Mouse (Mus musculus) urinary bladder, postnatal 4 days (tissue): ENCODE results near the gene Slc27a4.
"Not testable (repeated sequence)": the region's sequence is repeated elsewhere in the genome, so short reads cannot be mapped to it uniquely, and the experiment has no call there.

Source experiments
- DNase-seq, 2 experiments: peaks; one replicate each; pipeline ENCODE4 v3.0.0; 2021 to 2022; ENCODE audit warnings: low spot score in 2 of 2

Slc27a4 gene

DNA sequence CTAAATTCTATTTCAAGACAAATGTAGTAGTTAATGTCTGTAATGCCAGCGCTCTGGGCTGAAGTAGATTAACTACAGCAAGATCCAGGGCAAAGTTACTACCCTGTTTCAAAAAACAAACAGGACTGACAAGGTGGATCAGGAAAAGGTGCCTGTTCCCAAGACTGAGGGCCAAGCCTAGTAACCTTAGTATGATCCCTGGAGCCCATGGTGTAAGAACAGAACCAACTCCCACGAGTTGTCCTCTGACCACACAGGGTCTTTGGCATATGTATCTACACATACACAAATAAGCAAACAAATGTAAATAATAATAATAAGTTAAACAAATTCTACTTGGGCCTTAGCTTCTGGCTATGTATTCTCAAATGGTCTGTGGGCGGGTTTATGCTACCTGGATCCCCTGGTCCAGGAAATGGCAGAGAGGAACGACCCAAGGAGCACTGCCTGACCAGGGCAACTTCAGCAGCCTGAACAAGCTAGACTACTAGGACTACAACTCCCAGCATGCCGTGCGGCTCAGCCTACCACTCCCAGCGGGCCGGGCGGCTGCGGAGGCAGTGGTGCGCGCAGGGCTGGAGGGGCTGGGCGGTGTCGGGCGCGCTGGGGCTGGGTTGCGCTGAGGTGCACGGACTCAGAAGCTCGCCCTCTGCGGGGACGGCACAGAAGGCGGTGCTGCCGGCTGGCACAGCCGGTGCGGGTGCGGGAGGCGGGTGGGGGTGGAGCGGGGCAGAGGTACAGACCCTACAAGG lies at the start of gene Slc27a4:
Slc27a4 (plus strand) TSS at position 560 of the 752 bp plus-strand sequence.
- peak; percentile 90 to 98 for DNase-seq

DNA sequence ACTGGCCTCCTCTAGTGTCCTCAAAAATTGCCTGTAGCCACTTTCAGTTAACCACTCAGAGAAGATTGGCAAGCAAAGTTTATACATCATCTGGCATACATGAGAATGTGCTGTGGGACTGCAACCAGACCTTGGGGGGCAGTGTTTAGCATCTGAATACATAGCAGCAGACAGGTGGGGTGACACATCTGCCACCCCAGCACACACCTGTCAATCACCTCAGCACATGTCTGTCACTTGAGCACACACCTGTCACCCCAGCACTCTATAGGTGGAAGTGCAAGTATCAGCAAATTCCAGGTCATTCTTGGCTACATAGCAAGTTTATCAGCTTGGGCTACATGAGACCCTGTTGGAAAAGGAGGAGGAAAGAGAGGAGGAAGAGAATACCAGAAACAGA lies 46.7 kb upstream of the Slc27a4 start:
- DNase-seq = no peak

DNA sequence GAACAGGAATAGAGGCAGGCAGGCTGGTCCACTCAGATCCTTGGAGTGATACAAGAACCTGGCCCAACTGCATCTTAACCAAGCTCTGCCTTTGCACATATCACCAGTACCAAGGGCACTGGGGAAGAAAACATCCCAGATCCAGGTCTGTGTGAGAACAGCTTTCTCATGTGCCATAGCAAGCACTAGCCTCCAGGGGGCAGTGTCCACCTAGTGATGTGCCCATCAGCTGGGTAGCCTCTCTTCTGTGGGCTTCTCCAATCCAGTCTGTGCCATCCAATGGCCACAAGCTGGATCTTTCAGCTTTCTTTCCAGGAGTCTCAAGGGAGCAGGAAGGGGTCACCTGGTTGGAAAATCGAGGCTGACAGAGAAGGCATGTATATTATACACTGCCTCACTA lies 37.6 kb upstream of the Slc27a4 start:
- DNase-seq = peak; percentile 53 to 78

DNA sequence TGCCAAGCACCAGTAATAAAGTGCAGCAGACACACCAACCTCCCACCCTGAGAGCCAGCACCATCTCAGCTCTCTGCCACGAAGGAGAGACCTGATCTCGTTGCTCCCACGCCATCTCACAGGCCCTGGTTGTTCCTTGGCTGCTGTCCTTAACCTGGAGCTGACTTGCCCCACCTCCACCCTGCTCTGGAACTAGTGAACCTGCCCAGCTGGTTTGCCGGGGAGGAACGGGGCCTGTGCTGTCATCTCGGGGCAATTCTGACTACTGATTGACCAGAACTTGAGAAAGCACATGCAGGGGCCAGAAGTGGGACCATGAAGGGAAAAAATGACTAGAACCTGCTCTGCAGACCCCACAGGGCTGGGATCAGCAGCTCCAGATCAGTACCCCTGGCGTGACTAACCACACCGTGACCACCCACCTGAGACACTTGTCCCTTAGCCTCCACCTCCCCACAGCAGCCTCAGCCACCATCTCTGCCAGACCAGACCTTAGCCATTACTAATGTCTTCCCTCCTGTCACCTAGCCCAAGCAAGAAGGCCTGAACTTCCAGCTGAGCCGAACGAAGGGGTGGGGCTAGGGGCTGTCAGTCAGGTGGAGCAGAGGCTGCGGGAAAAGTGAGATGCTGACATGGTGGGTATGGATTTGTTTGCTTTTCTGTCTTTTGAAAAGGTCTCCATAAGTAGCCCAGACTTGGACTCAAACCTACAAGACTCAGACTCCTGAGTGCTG lies 34.3 kb upstream of the Slc27a4 start:
- DNase-seq = no peak

DNA sequence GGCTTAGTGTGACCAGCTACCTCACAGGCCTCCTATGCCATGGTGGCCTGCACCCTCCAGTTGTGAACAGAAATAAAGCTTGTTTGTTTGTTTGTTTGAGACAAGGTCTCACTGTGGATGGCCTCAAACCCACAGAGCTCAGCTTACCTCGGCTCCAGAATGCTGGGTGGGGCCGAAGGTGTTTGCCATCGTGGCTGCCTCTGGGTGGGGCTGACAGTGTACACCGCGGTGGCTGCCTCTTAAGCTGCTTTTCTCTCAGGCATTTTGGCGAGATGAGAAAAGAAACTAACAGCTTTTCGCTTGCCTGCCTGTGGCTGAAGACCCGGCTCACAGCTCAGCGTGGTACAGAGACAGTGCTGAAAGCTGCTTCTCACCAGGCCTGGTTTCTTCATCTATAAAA lies 33.5 kb upstream of the Slc27a4 start:
- no peak for DNase-seq

DNA sequence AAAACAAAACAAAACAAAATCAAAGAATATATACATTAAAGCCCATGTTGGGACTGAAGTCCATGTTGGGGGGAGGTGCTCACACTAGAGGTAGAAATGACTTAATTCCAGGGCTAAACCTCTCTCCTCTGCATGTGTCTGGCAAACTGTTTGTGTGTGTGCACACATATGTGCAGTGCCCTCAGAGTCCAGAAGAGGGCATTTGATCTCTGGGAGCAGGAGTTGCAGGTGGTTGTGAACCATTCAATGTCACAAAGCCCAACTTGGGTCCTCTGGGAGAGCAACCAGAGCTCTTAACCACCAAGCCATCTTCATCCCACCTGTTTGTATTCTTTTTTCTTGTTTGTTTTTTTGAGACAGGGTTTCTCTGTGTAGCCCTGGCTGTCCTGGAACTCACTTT lies 32.3 kb upstream of the Slc27a4 start:
- DNase-seq = no peak

DNA sequence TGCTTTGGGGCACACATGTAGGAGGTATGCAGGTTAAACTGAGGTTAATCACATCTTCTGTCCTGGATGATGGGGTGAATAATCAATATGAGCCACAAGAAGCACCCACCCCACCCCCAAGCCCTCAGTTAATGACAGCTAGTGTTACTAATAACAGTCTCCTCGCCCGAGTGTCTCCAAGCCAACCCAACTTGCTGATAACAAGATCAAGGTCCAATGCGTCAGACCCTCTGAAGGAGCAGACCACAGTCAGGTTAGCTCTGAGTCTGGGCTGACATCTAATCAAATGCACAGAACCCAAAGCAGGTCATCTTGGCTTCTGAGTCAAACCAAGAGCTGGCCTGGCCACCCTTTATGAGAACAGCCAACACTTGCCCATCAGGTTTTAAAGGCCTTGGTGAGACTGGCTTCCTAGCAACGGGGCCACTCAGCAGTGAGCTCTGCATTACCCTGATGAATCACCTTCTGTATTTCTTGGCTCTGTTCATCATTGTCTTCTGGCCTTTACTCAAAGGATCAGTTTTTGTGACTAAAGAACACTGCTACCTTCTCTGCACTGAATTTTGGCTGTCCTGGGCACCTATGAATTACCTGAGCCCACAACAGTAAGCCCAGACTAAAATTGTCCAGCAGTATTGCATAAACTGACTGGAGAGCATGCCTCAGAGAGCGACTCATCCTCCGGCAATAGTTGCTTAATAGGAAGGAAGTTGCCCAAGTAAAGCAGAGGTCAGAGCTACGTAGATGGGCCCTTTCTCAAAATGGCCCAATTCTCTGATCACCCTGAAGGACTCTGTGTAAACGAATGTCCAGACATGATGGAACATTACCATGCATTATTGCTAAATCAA lies 30.6 kb upstream of the Slc27a4 start:
- no peak for DNase-seq

DNA sequence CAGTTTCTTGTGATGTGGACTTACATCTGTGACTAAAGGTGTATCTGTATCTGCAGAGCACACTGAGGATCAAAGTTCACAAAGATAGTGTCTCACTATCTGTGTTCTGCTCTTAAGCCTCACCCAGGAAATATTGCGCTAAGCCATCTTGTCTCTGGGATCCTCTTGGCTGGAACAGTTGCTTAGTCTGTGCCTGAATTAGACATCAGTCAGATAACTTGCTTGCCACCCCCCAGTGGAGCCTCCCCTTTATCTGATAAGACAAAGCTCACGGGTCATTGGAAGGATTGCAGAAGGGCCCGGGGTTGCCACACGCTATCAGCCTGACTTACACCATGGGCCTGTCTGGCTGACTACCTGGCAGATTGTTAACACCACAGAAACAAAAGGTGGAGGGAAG lies 29.1 kb upstream of the Slc27a4 start:
- DNase-seq = no peak

DNA sequence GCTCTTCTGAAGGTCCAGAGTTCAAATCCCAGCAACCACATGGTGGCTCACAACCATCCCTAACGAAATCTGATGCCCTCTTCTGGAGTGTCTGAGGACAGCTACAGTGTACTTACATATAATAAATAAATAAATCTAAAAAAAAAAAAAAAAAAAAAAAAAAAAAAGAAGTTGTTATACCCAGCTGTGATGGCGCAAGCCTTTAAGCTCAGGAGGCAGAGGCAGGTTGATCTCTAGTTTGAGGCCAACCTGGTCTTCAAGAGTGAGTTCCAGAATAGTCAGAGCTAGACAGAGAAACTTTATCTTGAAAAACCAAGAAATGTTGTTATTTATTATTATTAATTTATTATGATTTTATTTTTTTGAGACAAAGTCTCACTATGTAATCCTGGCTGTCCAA lies 21.2 kb upstream of the Slc27a4 start:
- not testable (repeated sequence) for DNase-seq

DNA sequence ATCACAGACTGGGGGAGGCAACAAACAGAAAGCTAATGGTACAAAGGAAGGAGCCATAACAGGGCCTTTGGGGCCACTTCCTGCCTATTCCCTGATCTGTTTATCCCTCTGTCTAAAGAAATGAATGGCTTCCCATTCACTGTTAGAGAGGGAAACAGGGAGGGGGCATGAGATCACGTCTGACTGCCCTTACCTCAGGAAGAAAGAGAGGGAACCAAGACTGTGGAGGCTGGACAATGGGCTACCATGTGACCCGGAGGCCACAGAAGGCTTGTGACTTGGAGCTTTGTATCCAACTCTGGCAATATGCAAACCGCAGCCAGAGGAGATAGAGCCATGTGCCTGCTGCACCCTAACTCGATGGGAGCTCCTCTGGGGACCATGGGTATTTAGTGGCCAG lies 18.1 kb upstream of the Slc27a4 start:
- no peak for DNase-seq

DNA sequence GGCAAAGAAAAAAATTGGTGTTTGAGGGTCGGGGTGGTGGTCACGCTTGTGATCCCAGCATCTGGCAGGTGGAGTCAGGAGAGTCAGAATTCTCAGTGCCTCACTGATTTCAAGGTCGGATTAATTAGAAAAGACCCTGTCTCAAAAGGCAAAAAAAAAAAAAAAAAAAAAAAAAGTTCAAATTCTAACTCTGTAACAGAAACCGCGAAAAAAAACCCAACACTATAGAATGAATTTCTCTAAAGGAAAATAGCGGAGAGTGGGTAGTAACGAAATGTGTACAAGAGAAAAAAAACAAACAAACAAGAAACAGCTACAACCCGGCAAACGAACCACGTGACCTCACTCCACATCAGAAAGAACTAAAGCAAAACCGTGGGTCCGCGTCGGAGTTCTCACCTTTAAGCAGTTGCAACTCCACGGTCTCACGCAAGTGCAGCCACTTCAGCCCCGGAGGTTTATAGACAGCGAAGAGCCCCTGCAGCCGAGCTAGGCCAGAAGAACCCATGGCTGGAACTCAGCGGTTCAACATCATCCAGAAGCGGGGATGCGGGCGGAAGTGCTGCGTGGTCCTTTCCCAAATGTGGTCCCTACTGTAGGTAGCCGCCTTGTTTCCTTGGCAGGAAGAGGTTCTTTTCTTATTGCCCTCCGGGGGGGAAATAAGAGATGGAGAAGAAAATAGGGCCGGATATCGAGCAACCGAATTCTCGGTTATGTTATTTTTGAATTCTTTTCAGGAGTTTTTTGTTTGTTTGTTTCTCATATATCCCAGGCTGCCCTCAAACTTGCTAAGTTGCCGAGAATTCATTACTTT lies 15.1 kb upstream of the Slc27a4 start, which contains the start of gene Coq4:
Coq4 (plus strand) TSS at position 390 of the 814 bp plus-strand sequence.
- DNase-seq = peak; percentile 79 to 82

DNA sequence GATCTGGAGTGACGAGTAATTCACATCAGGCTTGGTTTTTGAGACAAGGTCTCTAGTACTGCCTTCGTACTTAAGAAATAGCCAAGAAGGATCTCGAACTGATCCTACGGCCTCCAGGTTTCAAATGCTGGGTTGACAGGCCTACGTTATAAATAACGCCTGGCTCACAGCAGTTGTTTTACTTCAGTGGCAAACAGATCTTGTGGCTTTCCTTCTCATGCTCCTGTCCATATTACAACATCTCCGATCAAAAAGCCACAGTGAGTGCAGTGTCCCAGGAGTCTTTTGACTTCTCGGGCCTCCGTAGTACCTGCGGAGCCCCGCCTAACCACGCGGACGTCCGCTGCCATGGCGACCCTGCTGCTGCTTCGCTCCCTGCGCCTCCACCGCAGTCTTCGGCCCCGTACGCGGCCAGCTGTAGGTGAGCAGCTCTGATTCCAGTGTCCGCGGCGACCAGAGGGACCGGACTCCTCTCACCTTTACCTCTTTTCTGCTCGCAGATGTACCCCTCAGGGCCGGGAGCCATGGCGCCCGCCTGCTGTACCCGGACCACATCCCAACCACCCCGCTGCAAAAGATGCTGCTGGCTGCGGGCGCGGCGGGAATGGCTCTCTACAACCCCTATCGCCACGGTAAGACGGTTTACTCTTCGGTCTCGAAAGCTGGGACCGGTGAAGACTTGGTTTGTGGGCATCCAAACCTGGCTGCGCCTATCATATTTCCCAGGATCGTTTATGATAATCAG lies 14.3 kb upstream of the Slc27a4 start, which contains the start of gene Trub2:
Trub2 (minus strand) TSS at position 566 of the 745 bp plus-strand sequence.
- DNase-seq = peak; percentile 75 to 82

DNA sequence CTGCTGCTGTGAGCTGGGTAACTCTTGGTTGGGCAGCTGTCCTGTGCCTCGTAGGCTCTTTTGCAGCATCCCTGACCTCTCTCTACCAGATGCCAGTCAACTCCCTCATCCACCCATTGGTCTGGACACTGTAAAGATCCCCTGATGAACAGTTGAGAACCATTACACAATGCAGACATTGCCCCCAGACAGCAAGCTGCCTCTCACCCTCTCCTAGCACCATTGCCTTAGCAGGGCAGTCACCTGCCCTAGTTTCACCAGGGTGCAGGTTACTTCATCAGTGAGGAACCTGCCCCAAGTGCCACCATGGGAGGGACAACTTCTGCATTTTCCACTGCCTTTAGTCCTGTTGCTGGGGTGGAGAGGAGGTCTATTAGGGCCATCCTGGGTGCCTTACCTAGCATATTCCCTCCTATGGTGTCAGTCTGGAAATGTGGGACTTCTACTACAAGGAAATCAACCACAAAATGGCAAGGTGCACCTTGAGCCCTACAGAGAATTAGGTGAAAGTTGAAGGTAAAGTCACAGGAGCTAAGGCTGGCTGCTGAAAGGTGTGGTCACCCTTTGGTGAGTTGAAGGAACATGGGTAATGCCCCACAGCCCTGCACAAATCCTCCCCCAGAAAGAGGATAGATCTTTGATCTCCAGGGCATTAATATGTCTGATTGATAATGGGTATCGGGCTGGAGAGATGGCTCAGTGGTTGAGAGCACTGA lies 9.5 kb upstream of the Slc27a4 start:
- DNase-seq = no peak

DNA sequence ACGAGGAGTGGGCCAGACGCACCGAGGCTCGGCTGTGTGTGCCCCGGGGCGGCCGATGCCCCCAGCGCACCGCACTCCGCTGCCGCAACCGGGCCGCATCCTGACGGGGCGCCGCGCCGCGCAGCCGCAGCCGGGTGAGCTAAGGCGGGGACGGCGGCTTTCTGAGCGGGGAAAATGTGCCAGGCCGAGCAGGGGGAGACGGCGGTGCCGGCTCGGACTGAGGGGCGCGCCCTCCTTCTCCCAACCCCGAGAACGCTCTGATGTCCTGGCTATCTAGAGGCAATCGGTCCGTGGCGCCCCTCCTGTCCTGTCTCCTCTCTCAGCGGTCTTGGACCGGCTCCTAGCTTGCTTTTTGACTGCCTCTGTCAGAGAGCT lies 380 bp downstream of the Slc27a4 start:
- DNase-seq = no peak

DNA sequence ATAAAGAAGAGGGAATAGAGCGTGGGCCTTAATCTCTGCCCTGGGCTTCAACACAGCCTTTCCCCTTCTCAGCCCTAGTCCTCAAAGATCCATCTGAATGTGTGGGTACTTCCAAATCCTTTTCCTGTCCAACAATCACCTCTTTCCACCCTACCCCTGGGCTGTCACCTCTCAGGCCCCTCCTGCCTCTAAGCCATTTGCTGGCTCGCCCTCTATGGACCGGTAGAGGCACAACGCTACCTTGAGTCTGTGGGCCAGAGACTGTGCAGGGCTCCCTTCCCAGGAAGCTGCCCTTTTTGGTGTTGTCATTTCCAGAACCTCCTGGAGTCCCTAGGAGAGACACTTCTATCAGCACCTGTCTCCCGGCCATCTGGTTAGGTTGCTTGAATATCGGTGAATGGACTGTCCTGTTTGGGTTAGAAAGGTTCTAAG lies 982 bp downstream of the Slc27a4 start:
- no peak for DNase-seq

DNA sequence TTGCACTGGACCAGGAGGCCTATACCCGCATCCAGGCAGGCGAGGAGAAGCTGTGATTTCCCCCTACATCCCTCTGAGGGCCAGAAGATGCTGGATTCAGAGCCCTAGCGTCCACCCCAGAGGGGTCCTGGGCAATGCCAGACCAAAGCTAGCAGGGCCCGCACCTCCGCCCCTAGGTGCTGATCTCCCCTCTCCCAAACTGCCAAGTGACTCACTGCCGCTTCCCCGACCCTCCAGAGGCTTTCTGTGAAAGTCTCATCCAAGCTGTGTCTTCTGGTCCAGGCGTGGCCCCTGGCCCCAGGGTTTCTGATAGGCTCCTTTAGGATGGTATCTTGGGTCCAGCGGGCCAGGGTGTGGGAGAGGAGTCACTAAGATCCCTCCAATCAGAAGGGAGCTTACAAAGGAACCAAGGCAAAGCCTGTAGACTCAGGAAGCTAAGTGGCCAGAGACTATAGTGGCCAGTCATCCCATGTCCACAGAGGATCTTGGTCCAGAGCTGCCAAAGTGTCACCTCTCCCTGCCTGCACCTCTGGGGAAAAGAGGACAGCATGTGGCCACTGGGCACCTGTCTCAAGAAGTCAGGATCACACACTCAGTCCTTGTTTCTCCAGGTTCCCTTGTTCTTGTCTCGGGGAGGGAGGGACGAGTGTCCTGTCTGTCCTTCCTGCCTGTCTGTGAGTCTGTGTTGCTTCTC lies 13.4 kb downstream of the Slc27a4 start:
- DNase-seq = no peak

DNA sequence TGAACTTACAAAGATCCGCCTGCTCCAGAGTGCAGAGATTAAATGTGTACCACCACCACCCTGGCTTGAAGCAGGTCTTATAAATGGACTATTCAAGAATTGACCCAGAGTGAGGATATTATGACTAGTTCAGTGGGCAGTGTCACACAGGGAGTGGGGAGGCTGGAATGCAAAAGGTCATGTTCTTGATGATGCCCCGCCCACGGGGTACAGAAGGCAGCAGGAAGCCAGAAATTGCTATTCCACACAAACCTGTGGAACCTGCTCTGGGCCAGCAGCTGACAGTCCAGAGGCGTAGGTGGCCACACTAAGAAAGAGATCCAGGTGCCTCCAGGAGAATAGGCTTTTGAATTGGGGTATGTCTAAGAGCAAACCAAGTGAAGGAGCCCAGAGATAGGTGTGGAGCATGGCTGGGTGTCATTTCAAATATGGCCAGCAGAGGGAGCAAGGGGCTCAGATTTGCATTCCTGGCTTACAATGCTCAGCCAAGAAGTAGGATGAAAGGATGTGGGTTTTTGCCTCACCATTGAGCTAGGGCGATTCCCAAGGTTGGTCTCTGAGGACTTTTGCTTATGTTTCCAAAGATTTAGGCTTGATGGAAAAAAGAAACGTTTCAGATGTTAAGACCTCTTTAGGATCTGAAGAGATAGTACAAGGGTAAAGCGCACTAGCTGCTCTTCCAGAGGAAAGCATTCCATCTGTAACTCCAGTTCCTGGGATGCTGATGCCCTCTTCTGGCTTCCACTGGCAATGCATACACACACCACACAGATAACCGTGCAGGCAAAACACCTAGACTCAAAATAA lies 15.2 kb downstream of the Slc27a4 start:
- peak; percentile 73 to 81 for DNase-seq

DNA sequence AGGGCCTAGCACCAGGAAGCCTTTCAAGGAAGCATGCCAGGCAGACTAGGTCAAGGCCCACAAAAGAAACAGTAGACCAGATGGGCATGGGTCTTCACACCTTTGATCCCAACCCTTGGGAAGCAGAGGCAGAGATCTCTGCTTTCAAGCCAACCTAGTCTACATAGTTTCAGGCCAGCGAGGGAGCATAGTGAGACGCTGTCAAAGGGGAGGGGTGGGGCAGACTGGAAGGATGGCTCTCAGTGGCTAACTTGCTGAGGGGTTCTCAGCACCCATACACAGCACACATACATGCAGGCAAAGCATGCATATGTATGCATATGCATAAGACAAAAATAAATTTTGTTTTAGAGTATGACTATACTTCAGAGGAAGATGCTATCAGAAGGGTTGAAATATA lies 16.9 kb downstream of the Slc27a4 start:
- DNase-seq = no peak
